ENCODE assay signal across 17 mouse cellular contexts in the genomic region with DNA sequence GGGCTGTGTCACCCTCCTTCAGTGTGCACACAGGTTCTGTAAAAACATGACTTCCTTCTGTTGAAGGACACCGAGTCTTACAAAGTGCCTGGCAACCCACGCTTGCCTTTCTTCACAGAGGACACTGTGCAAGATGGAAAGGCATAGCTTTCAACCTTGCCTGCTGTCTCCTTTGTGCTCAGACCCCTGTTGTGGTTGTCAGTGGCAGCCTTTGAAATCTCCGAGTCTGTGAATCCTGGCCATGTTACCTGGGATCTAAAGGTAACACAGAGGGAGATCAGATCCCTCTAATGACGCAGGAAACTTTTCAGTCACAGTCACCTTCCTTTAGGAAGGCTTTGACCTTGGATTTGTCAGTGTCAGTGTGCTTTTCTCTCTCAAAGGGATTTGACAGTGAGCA.
"Had no signal": no experiment of that assay in that cellular context is flagged by ENCODE, and none has a peak within 500 bp of the region (broad histone marks: within the 10 kb centered on the region; RNA-seq: fewer than 3 reads in every experiment).

No protein-coding gene starts in this region.

- H3K27me3 ChIP-seq: midbrain, embryonic 12.5 days; neural tube, embryonic 13.5 days; neural tube, embryonic 15.5 days had no signal

- H3K4me3 ChIP-seq: midbrain, embryonic 10.5 days; midbrain, embryonic 12.5 days; myocyte; neural tube, embryonic 13.5 days; neural tube, embryonic 15.5 days had no signal

- H3K4me2 ChIP-seq: lung, embryonic 14.5 days; midbrain, embryonic 12.5 days; neural tube, embryonic 13.5 days; neural tube, embryonic 15.5 days had no signal

- H3K9ac ChIP-seq: lung, embryonic 14.5 days; midbrain, embryonic 12.5 days; neural tube, embryonic 13.5 days; neural tube, embryonic 15.5 days had no signal

- H3K9me3 ChIP-seq: midbrain, embryonic 10.5 days; midbrain, embryonic 12.5 days; neural tube, embryonic 13.5 days; neural tube, embryonic 15.5 days had no signal

- H3K27ac ChIP-seq: midbrain, embryonic 10.5 days; midbrain, embryonic 12.5 days; neural tube, embryonic 13.5 days; neural tube, embryonic 15.5 days had no signal

- DNase-seq: lung, adult 18-20 months; lung, embryonic 14.5 days; lung, postnatal 10 days; lung, postnatal 4 days; retina, postnatal 1 day; right cerebral cortex, adult 18-20 months; right cerebral cortex, postnatal 25 days; right cerebral cortex, postnatal 4 days; spleen, adult 18-20 months; thymus, adult 18-20 months; thymus, postnatal 14 days; thymus, postnatal 36 days had no signal

- H3K36me3 ChIP-seq: midbrain, embryonic 10.5 days; midbrain, embryonic 12.5 days; neural tube, embryonic 13.5 days; neural tube, embryonic 15.5 days had no signal
